8 mouse cellular contexts compared by ENCODE assay signal in the genomic region with DNA sequence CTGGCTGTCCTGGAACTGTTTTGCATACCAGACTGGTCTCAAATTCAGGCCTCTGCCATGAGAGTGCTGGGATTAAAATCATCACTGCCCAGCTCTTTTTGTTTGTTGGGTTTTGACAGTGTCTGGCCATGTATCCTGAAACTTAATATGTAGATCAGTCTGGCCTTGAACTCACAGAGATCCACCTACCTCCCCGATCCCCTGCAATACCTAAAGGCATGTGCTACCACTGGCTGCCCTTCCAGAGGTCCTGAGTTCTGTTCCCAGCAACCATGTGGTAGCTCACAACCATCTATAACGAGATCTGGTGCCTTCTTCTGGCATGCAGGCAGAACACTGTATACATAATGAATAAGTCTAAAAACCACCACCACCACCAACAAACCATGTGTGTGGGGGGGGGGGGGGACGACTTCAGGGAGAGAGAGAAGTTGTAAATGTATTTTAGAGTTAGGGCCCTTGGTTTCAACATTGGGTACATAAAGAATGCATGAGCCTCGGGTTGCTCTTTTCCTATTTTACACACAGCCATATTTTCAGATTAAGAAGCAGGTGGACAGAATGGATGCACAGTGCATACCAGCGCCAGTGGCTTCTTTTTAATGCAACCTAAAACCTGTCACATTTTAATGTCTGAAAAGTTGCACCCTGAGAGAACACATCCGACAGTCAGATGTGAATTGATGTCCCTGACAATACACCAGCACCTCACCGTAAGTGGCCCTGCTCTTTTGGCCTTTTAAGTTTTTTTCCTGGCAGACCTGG. TPM values are rescaled to one million over a fixed set of nuclear protein-coding genes. Genes with fewer than 3 reads are reported as not detected.
DNase-seq lines count a peak whose midpoint lies in the region; ATAC-seq and TF ChIP-seq lines count a peak whose summit lies in the region.

No protein-coding gene starts in this region.

- H3K4me3 ChIP-seq in kidney, adult 2 months (ENCODE audit: insufficient read depth, low read depth, low read length): peak overlapping the region; percentile 85
- peak overlapping the region; percentile 84 for H3K4me3 ChIP-seq in hindbrain, embryonic 11.5 days (ENCODE audit: low read depth, low read length)
- peak overlapping the region; percentile 99 for H3K4me3 ChIP-seq in midbrain, embryonic 15.5 days

- DNase-seq in kidney, adult 2 months: no peak
- no peak for DNase-seq in kidney, postnatal 25 days
- peak; percentile 43 for DNase-seq in MEL-GATA-1-ER (ENCODE audit: extremely low read depth, low read depth)
- no peak for DNase-seq in hindbrain, embryonic 11.5 days (ENCODE audit: low spot score)
- no peak for DNase-seq in adipocyte (ENCODE audit: low spot score)
- no peak for DNase-seq in spleen, postnatal 36 days (ENCODE audit: low spot score in 2 of 2)
- no peak for DNase-seq in left cerebral cortex, adult 8-10 months (ENCODE audit: low spot score in 2 of 2)

- H3K4me2 ChIP-seq in hindbrain, embryonic 11.5 days (replicated peaks; ENCODE audit: low read depth, low read length): peak overlapping the region; percentile 84
- peak overlapping the region; percentile 73 for H3K4me2 ChIP-seq in midbrain, embryonic 15.5 days

- TF ChIP-seq CTCF in kidney, adult 2 months (conservative IDR thresholded peaks at IDR 0.05; ENCODE audit: insufficient read depth, insufficient read length, low read depth, low read length): no peak

- WGBS in kidney, adult 2 months: 14% methylated on average over 6 of the region's 7 CpGs
- whole genome bisulfite sequencing in hindbrain, embryonic 11.5 days: 22% methylated on average over 7 of the region's 7 CpGs
- WGBS in midbrain, embryonic 15.5 days: 26% methylated on average over 6 of the region's 7 CpGs

- no peaks in the 10 kb centered on the region for H3K36me3 ChIP-seq in kidney, adult 2 months (ENCODE audit: control insufficient read depth, insufficient read depth, low read length)
- no peaks in the 10 kb centered on the region for H3K36me3 ChIP-seq in hindbrain, embryonic 11.5 days (ENCODE audit: control insufficient read depth, insufficient read depth, low read length)
- H3K36me3 ChIP-seq in midbrain, embryonic 15.5 days (replicated peaks): 0 out of 2 replicates have a peak, but pooled peaks cover 3% of the 10 kb centered on the region

- no peak for ATAC-seq in hindbrain, embryonic 11.5 days (ENCODE audit: low FRiP score)
- ATAC-seq in midbrain, embryonic 15.5 days (replicated peaks): no peak

- no peaks in the 10 kb centered on the region for H3K9me3 ChIP-seq in hindbrain, embryonic 11.5 days (ENCODE audit: control insufficient read depth, low read length)
- no peaks in the 10 kb centered on the region for H3K9me3 ChIP-seq in midbrain, embryonic 15.5 days

- H3K27ac ChIP-seq in kidney, adult 2 months (ENCODE audit: insufficient read depth, low read depth, low read length): peak overlapping the region; percentile 37
- peak overlapping the region; percentile 84; the same call in 1 of the 2 replicates for H3K27ac ChIP-seq in hindbrain, embryonic 11.5 days (ENCODE audit: low read depth, low read length)
- peak overlapping the region; percentile 89 for H3K27ac ChIP-seq in midbrain, embryonic 15.5 days

- H3K9ac ChIP-seq in hindbrain, embryonic 11.5 days (ENCODE audit: low read depth, low read length): peak overlapping the region; percentile 89
- peak overlapping the region; percentile 88 for H3K9ac ChIP-seq in midbrain, embryonic 15.5 days

- peaks cover 3% of the 10 kb centered on the region; the same call in 1 of the 2 replicates for H3K4me1 ChIP-seq in kidney, adult 2 months (ENCODE audit: control insufficient read depth, insufficient read depth, low read length)
- peaks cover 3% of the 10 kb centered on the region; the same call in 1 of the 2 replicates for H3K4me1 ChIP-seq in hindbrain, embryonic 11.5 days (replicated peaks; ENCODE audit: control insufficient read depth, insufficient read depth, low read length)
- H3K4me1 ChIP-seq in midbrain, embryonic 15.5 days: peaks cover 19% of the 10 kb centered on the region

- no peaks in the 10 kb centered on the region for H3K27me3 ChIP-seq in kidney, adult 2 months (replicated peaks; ENCODE audit: control insufficient read depth, insufficient read depth, low read length)
- no peaks in the 10 kb centered on the region for H3K27me3 ChIP-seq in hindbrain, embryonic 11.5 days (ENCODE audit: control insufficient read depth, insufficient read depth, low read length)
- H3K27me3 ChIP-seq in midbrain, embryonic 15.5 days (replicated peaks): no peaks in the 10 kb centered on the region

- no peak for TF ChIP-seq POLR2A in kidney, adult 2 months (IDR thresholded peaks at IDR 0.05; ENCODE audit: low read depth, low read length)

RNA-seq across cellular contexts. Expression of gene Myo19, which starts 0.8 kb away (rescaled TPM):
- polyA plus RNA-seq in kidney, adult 2 months (2012; rRNA removed): 36.4 and 48.0 TPM in 2 replicates
- 7.2 and 7.7 TPM in 2 replicates for polyA plus RNA-seq in hindbrain, embryonic 11.5 days (2014; fragmentation: Nextera tagmentation; extraction: Ambion mirVana)
- 6.0 and 7.2 TPM in 2 replicates for polyA plus RNA-seq in midbrain, embryonic 15.5 days (2015; fragmentation: Nextera tagmentation; extraction: Ambion mirVana)
- 10 to 100 TPM in 3 of 4 experiments, 1 to 10 TPM in 1; 9.5 to 13.9 (median 11.7) TPM for total RNA-seq in left cerebral cortex, adult 8-10 months (2022)

RNA-seq across cellular contexts. Expression of gene Pigw, which starts 0.9 kb away (rescaled TPM):
- polyA plus RNA-seq in kidney, adult 2 months (2012; rRNA removed): 1.7 and 2.3 TPM in 2 replicates
- polyA plus RNA-seq in hindbrain, embryonic 11.5 days (2014; fragmentation: Nextera tagmentation; extraction: Ambion mirVana): 3.8 and 4.0 TPM in 2 replicates
- polyA plus RNA-seq in midbrain, embryonic 15.5 days (2015; fragmentation: Nextera tagmentation; extraction: Ambion mirVana): 2.3 and 2.5 TPM in 2 replicates
- total RNA-seq in left cerebral cortex, adult 8-10 months (2022): 1 to 10 TPM; 6.0 to 8.7 (median 7.6) TPM

RNA-seq across cellular contexts. Expression of gene Ggnbp2, which starts 8.6 kb away (rescaled TPM):
- 36.6 and 48.6 TPM in 2 replicates for polyA plus RNA-seq in kidney, adult 2 months (2012; rRNA removed)
- 77.1 and 77.3 TPM in 2 replicates for polyA plus RNA-seq in hindbrain, embryonic 11.5 days (2014; fragmentation: Nextera tagmentation; extraction: Ambion mirVana)
- polyA plus RNA-seq in midbrain, embryonic 15.5 days (2015; fragmentation: Nextera tagmentation; extraction: Ambion mirVana): 71.8 and 72.8 TPM in 2 replicates
- 100 to 1,000 TPM in 1 of 4 experiments, 10 to 100 TPM in 3; 88.0 to 102 (median 97.7) TPM for total RNA-seq in left cerebral cortex, adult 8-10 months (2022)

RNA-seq across cellular contexts. Expression of gene Znhit3, which starts 37.0 kb away (rescaled TPM):
- 9.2 and 11.0 TPM in 2 replicates for polyA plus RNA-seq in kidney, adult 2 months (2012; rRNA removed)
- polyA plus RNA-seq in hindbrain, embryonic 11.5 days (2014; fragmentation: Nextera tagmentation; extraction: Ambion mirVana): 68.5 and 71.5 TPM in 2 replicates
- 61.8 and 62.8 TPM in 2 replicates for polyA plus RNA-seq in midbrain, embryonic 15.5 days (2015; fragmentation: Nextera tagmentation; extraction: Ambion mirVana)
- total RNA-seq in left cerebral cortex, adult 8-10 months (2022): 10 to 100 TPM; 30.3 to 33.0 (median 32.5) TPM

RNA-seq across cellular contexts. Expression of gene Dhrs11, which starts 50.4 kb away (rescaled TPM):
- polyA plus RNA-seq in kidney, adult 2 months (2012; rRNA removed): 60.4 and 63.4 TPM in 2 replicates
- 12.4 and 15.2 TPM in 2 replicates for polyA plus RNA-seq in hindbrain, embryonic 11.5 days (2014; fragmentation: Nextera tagmentation; extraction: Ambion mirVana)
- polyA plus RNA-seq in midbrain, embryonic 15.5 days (2015; fragmentation: Nextera tagmentation; extraction: Ambion mirVana): 6.6 and 8.7 TPM in 2 replicates
- total RNA-seq in left cerebral cortex, adult 8-10 months (2022): 1 to 10 TPM; 6.8 to 8.5 (median 7.6) TPM

Comparison
In these comparisons a context has a peak if more than half of its experiments do, and no peak if none do; other contexts are left out.
1. H3K27ac ChIP-seq: peak in every context shown above with its lines; median percentile 89 in midbrain, embryonic 15.5 days; 84 in hindbrain, embryonic 11.5 days; 37 in kidney, adult 2 months.